Mouse (Mus musculus): ENCODE results near the gene Aldoart2.
"Not testable (repeated sequence)": the region's sequence is repeated elsewhere in the genome, so short reads cannot be mapped to it uniquely, and the experiment has no call there.

The Aldoart2 gene

DNA sequence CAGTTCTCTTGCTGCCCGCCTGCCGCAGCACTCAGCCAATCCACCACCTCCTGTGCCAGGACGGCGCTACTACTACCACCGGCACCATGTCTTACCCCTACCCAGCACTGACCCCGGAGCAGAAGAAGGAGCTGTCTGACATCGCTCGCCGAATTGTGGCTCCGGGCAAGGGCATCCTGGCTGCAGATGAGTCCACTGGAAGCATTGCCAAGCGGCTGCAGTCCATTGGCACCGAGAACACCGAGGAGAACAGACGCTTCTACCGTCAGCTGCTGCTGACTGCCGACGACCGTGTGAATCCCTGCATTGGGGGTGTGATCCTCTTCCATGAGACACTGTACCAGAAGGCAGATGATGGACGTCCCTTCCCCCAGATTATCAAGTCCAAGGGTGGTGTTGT lies at the start of gene Aldoart2:
Aldoart2 (plus strand) TSS at position 34 of the 400 bp plus-strand sequence.
- DNase-seq: no peak

DNA sequence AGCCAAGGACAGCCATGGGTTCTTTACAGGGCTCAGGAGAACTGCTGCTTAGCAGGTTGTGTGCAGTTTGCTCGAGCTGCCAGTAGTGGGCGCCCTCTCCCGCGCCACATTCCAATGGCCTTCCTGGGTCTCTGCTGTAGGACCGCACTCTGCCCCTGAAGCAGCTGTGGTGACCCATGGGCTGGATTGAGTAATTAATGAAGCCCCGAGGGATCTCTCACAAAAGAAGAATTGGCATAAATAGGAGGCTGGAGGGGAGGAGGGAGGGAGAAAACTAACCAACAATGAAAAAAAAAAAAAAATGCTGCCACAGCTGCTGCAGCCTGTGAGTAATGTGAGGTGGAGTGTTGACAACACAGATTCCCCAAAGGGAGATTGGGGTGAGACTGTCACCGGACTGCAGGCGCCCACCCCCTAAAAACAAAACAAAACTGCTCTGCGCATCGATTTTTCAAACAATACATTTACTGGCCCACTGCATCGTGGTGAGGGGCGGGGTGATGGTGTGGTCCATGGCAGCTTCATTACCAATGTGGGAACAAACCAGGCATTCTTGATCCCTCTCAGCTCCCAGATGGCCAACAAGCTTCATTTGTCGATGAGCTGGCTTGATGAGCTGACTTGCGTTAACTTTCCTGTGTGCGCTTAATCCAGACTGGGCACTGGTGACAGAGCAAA lies 46.8 kb upstream of the Aldoart2 start:
- peak in 1 of 2 experiments; percentile 26 for DNase-seq

DNA sequence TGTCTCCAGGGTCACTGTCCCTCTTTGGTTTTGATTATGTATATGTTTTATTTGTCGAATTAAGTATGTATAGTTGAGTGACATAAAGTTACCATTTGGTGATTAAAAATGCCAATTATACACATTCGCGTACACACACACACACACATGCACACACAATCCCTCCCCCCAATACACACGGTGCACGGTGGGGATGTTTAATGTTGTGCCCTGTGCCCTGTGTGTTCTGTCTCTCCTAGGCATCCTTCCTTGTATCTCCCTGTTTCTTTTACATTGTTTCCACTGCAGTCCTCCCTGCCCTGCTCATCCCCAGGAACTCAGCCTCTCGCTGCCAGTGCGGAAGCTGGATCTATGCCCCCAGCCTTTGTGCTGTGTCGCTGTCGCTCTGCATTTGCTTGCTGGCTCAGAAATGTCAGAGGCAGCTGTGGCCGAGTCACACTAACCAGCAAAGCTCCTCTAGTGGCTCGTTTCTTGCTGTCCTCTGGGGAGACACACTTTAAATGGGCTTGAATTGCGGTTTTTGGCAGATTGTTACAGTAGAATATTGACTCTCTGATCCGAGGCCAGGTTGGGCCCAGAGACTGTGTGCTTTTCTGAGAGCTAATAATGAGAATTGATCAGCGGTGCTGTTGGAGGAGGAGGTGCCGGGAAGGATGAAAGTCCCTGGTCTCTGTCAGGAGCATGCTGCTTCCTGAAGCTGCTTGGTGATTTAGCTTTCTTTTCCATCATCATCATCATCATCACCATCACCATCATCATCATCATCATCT lies 37.9 kb upstream of the Aldoart2 start:
- no peak for DNase-seq

DNA sequence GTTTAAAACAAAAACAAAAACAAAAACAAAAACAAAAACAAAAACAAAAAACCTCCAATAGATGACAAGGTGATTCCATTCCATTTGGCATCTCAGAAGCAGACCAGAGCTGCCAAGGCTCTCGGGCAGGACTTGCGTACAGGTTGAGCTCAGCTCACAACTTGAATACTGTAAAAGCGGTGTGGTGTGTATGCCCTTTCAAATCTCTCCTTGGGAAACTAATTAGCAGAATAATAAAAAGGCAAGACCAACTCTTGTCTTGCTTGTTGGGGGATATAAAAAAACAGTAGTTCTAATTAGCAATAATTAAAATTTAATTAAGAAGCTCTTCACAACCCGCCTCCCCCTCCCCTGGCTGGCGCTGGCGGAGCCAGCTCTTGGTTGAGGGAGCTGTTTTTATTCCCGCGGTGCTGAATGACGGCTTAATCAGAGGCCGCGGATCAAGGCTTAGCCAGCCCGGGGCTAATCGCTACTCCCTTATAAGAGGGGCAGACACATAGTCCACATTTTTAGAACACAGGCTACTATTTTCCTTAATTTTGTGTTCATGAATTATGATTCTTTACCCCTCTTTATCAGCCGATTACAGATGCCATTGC lies 28.4 kb upstream of the Aldoart2 start:
- DNase-seq: no peak

DNA sequence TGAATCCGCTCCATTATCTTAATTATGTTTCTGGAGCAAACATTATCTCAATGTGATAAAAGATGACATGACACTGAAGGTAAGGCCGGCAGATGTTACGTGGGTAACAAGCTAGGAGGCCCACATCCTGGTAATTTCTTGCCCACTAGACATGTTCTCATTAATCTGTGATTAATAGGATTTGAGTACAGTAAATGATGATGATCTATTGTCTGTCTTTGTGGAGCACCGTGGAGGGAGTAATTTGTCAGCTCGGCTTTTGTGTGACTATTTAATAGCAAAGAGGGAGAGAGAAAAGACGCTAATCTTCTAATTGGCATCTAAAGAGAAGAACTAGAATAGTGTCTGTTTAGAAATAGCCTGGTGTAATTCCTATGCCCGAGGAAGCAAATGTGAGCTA lies 27.3 kb upstream of the Aldoart2 start:
- no peak for DNase-seq

DNA sequence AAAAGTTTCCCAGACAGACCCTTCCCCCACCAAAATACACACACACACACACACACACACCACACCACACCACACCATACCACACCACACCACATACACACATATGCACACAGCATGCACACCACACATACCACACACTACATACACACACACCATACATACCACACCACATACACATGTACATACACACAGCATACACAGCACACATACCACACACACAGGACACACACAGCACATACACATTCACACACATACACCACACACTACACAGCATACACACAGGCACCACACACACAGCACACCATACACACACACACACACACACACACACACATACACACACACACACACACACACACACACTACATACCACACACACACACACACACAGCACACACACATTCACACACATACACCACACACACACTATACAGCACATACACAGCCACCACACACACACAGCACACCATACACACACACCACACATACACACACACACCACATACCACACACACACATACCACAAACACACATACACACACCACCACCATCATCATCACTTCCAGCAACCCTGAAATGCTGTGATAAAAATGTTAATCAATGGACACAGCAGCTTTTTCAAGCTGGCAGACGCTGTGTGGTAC lies 26.6 kb upstream of the Aldoart2 start:
- no peak for DNase-seq

DNA sequence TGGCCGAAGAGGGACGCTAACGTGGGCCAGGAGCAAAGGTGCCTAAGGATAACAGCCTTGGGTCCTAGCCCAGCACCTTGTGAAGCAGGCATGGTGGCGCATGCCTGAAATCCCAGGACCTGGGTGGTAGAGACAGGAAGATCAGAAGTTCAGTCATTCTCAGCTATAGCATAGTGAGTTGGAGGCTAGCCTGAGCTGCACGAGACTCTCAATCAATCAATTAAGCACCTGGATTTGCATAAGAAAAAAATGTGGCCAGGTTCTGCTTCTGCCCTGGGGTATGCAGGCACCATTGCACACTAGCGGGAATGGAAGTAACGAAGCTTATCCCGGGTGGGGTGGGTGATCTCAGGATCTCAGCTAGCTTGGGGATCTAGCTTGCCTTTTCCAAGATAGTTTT lies 25.9 kb upstream of the Aldoart2 start:
- no peak for DNase-seq

DNA sequence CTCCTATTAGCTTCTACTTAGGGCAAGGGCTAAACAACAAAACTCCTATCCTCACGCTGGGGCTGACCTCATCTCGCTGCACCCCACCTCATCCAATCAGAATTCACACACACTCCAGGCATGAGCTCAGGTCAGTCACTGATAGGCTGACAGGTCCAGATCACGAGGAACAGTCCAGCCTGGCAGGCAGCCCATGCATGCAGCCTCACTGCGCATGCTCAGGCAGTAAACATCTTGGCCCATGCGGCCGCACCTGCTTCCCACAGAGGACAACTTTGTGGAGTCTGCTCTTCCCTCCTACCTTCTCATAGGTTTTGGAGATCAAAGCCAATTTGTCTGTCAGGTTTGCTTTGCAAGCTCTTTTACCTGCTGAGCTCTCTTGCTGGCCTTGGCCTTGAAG lies 10.1 kb upstream of the Aldoart2 start:
- DNase-seq: not testable (repeated sequence)

DNA sequence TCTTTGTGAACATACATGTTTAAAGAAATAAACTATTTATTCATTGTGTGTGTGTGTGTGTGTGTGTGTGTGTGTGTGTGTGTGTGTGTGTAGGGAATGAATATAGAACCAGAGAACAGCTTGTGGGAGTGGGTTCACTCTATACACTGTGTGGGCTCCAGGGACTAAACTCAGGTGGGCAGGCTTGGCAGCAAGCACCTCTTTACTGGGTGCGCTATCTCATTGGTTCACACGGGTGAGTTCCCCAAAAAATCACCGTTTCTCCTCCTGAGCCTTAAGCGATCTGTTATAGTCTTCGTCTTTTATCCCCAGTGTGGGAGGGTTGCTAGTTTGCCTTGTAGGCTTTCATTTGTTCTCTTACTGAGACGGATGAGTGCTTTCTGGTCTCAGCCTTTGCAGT lies 7.2 kb upstream of the Aldoart2 start:
- no peak for DNase-seq

DNA sequence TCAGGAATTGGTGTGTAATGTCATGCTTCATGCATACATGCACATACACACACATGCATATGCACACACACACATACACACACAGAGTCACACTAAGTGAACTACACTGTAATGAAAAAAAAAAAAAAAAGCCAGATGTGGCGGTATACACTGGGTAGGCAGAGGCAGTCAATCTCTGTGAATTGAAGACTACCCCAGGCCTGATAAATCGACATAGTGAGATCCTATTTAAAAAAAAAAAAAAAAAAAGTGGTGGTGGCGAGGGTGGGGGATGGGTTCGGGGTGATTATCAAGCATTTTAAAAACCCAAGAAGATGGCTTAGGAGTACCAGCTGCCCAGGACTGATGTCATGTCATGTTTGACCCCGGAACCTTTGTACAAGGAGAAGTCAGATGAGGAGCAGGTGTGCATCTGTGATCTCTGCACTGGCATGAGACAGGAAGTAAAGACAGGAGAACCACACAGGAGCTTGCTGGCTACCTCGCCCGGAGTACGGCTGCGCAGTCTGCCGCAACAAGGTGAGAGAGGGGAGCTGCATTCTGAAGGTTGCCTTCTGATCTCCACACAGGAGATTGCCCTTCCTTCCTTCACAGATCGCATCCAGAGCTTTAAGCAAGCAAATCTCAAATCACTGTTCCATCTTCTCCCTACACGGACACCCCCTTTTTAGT lies 5.7 kb upstream of the Aldoart2 start:
- DNase-seq: no peak

DNA sequence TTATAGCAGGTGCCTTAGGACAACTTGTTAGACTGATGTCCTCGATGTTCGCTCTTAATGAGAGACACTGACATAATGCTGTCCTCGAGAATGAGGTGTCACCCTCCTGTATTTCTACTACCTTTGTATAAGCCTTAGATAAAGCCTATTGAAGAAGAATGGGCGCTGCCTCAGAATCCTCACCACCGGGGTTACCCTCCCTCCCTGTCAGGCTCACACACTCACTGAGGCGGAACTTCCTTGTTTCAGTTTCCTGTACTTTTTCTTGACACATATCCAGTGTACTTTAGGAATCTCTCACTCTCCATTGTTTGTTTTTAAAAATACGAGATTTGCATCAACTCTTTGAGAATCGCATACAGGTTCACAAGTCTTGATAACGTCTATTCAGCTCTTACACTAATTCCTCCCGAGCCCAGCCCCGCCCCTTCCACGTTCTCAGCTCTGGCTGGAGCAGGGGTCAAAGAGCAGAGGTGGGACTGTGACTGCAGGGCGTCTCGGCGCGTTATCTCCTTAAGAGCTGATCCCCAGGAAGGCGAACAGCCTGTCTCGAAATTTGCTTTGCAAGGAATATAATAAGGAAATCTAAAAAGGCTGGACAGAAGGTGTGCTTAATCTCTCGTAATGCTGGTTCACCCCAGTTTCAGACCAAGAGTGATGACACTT lies 4.9 kb upstream of the Aldoart2 start:
- no peak for DNase-seq

DNA sequence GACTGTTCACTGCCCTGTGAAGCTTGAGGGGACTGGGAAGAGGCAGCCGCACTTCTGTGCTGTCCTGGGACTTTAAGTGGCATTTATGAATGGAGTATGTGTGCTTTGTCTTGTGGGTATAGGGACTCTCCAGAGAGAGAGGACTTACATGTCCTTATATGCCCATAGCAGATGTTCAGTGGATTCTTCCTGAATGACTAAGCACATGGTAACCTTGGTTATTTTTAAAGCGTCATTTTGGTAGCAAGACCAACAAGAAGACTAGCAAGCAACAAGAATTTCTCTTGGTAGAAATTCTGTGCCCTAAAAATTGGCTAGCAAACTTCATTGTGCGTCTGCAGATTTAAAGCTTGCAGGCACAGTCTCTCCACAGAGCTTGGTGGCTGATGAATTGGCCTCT lies 1.3 kb upstream of the Aldoart2 start:
- no peak for DNase-seq

DNA sequence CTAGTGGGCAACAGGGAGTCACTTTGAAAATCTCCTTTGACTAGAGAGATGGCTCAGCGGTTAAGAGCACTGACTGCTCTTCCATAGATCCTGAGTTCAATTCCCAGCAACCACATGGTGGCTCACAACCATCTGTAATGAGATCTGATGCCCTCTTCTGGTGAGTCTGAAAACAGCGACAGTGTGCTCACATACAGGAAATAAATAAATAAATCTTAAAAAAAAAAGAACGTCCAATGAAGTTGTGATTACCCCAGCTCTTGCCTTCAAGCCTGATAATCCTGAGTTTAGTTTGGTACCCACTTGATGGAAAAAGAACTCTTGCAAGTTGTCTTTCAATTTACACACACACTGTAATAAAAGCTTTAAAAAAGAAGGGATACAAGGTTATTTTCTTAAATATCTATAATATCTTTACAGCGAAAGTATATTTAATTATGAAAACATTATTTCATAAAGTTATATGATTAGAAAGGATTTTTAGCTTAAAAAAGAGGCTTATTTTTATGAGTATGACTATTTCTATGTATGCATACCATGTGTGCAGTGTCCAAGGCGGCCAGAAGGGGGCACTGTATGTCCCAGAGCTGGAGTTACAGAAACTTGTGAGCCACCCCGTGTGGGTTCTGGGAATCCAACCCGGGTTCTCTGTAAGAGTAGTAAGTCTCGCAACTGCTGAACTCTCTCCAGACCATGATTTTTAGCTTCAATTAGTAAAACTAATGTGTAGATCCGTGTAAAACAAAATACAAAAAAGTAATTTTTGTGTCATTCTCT lies 664 bp upstream of the Aldoart2 start:
- DNase-seq: no peak

DNA sequence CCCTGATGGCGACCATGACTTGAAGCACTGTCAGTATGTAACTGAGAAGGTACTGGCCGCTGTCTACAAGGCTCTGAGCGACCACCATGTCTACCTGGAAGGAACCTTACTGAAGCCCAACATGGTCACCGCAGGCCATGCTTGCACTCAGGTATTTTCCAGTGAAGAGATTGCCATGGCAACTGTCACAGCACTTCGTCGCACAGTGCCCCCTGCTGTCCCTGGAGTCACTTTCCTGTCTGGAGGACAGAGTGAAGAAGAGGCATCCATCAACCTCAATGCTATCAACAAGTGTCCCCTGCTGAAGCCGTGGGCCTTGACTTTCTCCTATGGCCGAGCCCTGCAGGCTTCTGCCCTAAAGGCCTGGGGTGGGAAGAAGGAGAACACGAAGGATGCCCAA lies 828 bp downstream of the Aldoart2 start:
- no peak for DNase-seq

DNA sequence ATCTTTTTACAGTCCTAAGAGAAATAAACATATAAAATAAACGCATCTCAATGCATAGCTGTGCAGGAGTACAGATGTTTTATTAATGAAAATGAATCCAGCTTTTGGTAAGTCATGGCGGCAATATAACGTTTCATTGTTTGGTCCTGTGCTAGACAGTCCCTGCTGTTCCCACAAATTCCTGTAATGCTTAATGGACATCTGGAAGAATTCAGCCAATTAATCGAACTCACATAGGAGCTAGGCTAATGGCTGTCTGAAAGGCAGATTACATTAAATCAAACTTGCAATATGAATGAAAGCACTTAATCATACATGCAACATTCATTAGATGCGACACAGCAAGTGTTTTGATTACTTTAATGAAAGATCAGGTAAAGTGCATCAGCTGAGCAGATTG lies 1.8 kb downstream of the Aldoart2 start:
- DNase-seq: no peak

DNA sequence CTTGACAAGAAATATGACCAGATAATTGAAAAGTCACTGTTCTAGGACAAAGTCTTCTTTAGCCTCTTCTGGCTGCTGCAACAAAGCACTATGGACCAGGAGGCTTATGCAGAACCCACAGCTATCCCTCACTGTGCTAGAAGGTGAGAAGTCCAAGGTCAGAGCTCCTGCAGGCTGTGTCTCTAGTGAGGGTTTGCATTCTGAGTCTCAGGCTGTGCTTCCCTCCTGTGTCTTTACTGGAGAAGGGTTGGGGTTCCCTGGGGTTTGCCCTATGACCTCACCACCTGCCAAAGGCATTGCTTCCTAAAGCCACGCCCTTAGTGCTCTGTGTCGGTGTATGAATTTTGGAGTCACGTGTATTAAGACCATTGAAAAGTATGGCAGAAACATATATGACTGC lies 3.4 kb downstream of the Aldoart2 start:
- DNase-seq: no peak

DNA sequence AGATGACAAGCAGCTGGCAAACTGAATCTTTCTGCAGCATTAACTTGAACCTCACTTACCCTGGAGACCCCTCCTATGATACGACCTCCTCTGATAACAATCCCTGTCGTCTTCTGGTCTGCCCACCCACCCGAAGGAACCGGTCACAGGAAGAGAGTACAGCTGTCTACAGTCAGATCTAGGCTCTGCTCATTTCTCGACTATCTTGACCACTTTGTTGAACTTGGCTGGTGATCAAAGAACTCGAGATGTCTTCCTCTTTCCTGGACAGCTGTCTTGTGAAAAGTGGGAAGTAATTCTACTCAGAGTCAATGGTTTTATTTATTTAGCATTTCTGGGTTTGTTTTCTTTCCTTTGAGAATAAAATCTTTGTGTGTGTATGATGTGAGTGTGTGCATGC lies 4.6 kb downstream of the Aldoart2 start:
- no peak for DNase-seq

DNA sequence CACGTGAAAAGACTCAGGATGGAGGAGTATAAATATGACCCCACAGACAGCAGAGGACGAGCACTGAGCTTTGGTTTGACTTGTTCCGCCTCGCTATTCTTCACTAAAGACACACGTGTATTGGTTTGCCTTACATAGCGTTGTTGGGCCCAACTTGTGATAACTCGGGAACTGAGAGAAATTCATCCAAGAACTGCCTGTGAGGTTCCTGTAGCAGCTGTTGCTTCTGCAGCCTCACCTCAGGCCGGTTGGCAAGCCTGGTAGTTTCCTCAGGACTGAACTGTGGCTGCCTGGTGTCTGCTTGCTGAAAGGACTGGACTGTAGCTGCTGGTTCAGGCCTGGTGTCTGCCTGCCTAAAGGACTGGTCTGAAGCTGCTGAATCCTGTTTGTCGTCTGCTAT lies 5.6 kb downstream of the Aldoart2 start:
- DNase-seq: no peak

DNA sequence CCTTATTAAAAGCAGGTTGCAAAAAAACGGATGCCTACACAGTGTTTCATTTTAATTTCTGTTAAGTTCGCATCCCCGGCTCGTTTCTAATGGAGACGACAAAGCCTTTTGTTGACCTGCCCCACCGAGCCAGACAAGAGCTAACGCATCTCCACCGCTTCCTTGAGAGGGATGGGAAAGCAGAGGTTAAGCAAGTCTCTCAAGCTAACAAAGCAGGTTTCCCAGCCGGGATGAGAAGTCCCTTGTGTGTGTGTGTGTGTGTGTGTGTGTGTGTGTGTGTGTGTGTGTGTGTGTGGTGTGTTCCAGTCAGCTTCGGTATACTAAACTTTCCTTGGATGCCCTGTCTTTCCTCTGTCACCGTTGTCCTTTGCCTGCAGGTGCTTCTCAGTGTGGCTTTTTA lies 6.1 kb downstream of the Aldoart2 start:
- DNase-seq: no peak

DNA sequence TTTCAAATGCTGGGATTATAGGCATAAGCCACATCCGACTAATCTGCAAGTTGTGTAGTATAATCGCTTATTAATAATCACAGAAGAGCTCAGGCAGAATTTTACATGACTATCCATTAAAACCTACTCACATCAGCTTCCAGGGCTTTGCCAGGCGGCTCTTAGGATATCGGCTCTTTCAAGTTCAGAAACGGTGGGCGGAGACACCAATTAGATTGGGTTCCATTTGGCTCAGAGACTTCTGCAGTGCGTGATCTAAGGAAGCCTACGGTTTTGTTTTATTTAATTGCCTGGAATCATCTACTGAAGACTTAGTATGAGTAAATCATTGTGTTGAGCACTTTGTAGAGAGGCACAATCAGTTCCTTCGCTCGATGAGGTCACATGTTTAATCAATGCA lies 6.6 kb downstream of the Aldoart2 start:
- no peak for DNase-seq

DNA sequence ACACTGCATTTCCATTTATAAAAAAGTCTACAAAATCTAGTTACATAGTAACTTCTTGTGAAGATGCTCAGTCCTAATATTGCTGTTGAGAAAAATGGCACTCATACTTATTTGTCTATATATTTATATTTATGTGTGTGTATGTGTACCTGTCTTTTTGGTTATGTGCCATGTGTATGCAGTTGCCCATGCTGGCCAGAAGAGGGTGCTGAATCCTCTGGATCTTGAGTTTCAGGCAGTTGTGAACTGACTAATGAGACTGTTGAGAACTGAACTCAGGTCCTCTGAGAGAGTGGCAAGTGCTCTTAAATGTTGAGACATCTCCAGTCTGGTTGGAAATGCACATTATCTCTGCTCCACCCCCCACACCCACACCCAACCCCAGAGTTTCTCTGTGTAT lies 8.1 kb downstream of the Aldoart2 start:
- DNase-seq: no peak

DNA sequence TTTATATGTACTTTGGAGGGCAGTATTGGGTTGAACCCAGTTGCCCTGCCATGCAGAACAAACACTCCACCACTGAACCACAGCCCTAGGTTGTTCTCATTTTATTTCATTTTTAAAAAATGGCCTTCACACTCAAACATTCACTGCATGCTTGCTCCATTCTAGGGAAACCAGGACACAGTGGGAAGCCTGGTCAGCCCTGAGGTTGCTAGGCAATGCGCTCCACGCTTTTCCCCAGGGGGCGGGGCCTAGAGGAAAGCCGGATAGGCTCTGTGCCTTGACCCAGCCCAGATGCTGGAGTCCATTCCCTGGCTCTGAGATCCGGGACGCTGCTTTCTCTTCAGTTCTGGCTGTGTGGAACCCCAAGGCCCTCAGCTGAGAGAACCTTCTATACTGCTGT lies 8.8 kb downstream of the Aldoart2 start:
- peak in 1 of 2 experiments; percentile 5 for DNase-seq
